Mouse (Mus musculus) B cell, adult 2 months (primary cell): ENCODE data around the gene Uqcrc2.

Experiments used
- DNase-seq, 2 experiments: peaks; one replicate each; pipeline ENCODE4 v3.0.0; 2022

Uqcrc2 gene

GRCm38 (mm10) chr7:120693831-120694375 is 58.9 kb downstream of the Uqcrc2 start:
- DNase-seq, result no peak

GRCm38 (mm10) chr7:120695196-120695595 is 60.2 kb downstream of the Uqcrc2 start:
- no peak for DNase-seq

GRCm38 (mm10) chr7:120695641-120696040 is 60.7 kb downstream of the Uqcrc2 start:
- DNase-seq, result no peak

GRCm38 (mm10) chr7:120696331-120696730 is 61.4 kb downstream of the Uqcrc2 start:
- no peak for DNase-seq

GRCm38 (mm10) chr7:120699586-120699985 is 64.6 kb downstream of the Uqcrc2 start:
- no peak for DNase-seq

DNA sequence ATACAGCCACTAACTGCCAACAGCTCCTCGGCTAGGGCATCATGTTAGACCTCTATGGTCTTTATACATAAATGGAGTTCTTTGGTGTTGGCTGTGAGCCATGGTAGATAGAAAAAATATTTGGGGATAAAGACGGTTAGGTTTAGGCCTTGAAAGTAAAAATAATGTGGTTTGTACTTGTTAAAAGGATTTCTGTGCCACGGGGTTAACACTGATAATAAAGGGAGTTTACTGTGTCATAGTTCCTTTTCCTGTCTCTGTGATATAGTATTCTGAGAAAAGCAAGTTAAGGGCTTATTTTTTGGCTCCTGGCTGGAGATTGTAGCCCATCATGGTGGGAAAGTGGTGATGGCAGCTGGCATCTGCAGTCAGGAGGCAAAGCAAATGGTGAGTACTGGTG is 68.9 kb downstream of the Uqcrc2 start:
- no peak for DNase-seq
